Mouse (Mus musculus) kidney, adult 2 months (tissue): ENCODE data around the gene Mab21l2. TPM values are rescaled to one million over a fixed set of nuclear protein-coding genes. Genes with fewer than 3 reads are reported as not detected.

Source experiments
- DNase-seq: peaks from one replicate; pipeline ENCODE4 v3.0.0; 2021
- H3K27ac ChIP-seq: fragments of 200-500 bp; 2 replicates; pipeline ENCODE4 v1.5.1; 2012; ENCODE audit warnings: low read depth, low read length, control low read depth, inconsistent platforms; ENCODE audit not compliant: insufficient read depth
- H3K27me3 ChIP-seq: fragments of 200-500 bp; replicated peaks from 2 replicates; pipeline ENCODE4 v1.6.1; 2012; ENCODE audit warnings: mild to moderate bottlenecking, moderate library complexity, low read length, inconsistent platforms; ENCODE audit not compliant: control insufficient read depth, insufficient read depth
- H3K36me3 ChIP-seq: fragments of 200-500 bp; 2 replicates; pipeline ENCODE4 v1.6.1; 2012; ENCODE audit warnings: mild to moderate bottlenecking, moderate library complexity, low read length, inconsistent platforms; ENCODE audit not compliant: control insufficient read depth, insufficient read depth
- H3K4me1 ChIP-seq: fragments of 200-500 bp; 2 replicates; pipeline ENCODE4 v1.6.1; 2011; ENCODE audit warnings: low read length; ENCODE audit not compliant: control insufficient read depth, insufficient read depth
- H3K4me3 ChIP-seq: fragments of 200-500 bp; 2 replicates; pipeline ENCODE4 v1.5.1; 2011; ENCODE audit warnings: mild to moderate bottlenecking, low read depth, low read length, control low read depth; ENCODE audit not compliant: insufficient read depth
- CTCF ChIP-seq: fragments of 200-500 bp; conservative IDR thresholded peaks from 2 replicates; pipeline ENCODE4 v1.5.1; 2011; ENCODE audit warnings: low read depth, mild to moderate bottlenecking, control low read depth, low read length, moderate library complexity, mixed read lengths; ENCODE audit not compliant: insufficient read depth, insufficient read length
- POLR2A ChIP-seq: fragments of 200-500 bp; IDR thresholded peaks from one replicate; pipeline ENCODE4 v1.6.1; 2011; ENCODE audit warnings: low read depth, low read length, control low read depth
- WGBS: fragments of 180-500 bp; shearing (Covaris S2); methylation state at CpG from one replicate; pipeline ENCODE4 v1.1.7; 2018; 5-methylcytosine and 5-hydroxymethylcytosine counted together
- polyA plus RNA-seq: library from polyadenylated mRNA; depleted of rRNA; stranded (reverse); fragments of >200 nt; gene quantifications from 2 replicates; pipeline ENCODE4 v1.2.3, GENCODE M21; 2012

The Mab21l2 gene
- polyA plus RNA-seq, 1 experiment, result 0.08 TPM

- H3K4me1 ChIP-seq, result no peaks in the 10 kb centered on the region
- no peaks in the 10 kb centered on the region for H3K27me3 ChIP-seq
- 56% methylated on average over 13 of the region's 13 CpGs for WGBS
- H3K4me3 ChIP-seq, result no peak overlapping the region
- no peak overlapping the region for H3K27ac ChIP-seq
- peaks cover 1% of the 10 kb centered on the region for H3K36me3 ChIP-seq
- TF ChIP-seq CTCF, result no peak; the same call in 1 of the 2 replicates
- TF ChIP-seq POLR2A, result no peak
- DNase-seq, result no peak
Observed at GRCm38 (mm10) chr3:86538645-86539554, 9.5 kb downstream of the Mab21l2 start.

- no peak for DNase-seq
- no peaks in the 10 kb centered on the region for H3K27me3 ChIP-seq
- H3K36me3 ChIP-seq, result no peaks in the 10 kb centered on the region
- H3K27ac ChIP-seq, result no peak overlapping the region
- no peak overlapping the region for H3K4me3 ChIP-seq
- TF ChIP-seq POLR2A (no peak), CTCF (no peak)
- no peaks in the 10 kb centered on the region for H3K4me1 ChIP-seq
- WGBS, result 98% methylated on average over 1 of the region's 1 CpGs
Observed at GRCm38 (mm10) chr3:86536751-86537150, 11.7 kb downstream of the Mab21l2 start.

- H3K27me3 ChIP-seq, result no peaks in the 10 kb centered on the region
- H3K4me1 ChIP-seq, result no peaks in the 10 kb centered on the region
- no peak for TF ChIP-seq CTCF
- TF ChIP-seq POLR2A, result no peak
- no peak overlapping the region for H3K27ac ChIP-seq
- H3K4me3 ChIP-seq, result no peak overlapping the region
- H3K36me3 ChIP-seq, result no peaks in the 10 kb centered on the region
- WGBS, result 85% methylated on average over 16 of the region's 16 CpGs
- no peak for DNase-seq
Observed at GRCm38 (mm10) chr3:86531531-86532269, 16.7 kb downstream of the Mab21l2 start.

GRCm38 (mm10) chr3:86522880-86523505 lies 25.4 kb downstream of the Mab21l2 start:
- Histone ChIP-seq H3K4me1 (no peaks in the 10 kb centered on the region), H3K4me3 (no peak overlapping the region), H3K36me3 (no peaks in the 10 kb centered on the region), H3K27ac (no peak overlapping the region), H3K27me3 (no peaks in the 10 kb centered on the region)
- TF ChIP-seq CTCF (no peak), POLR2A (no peak)
- WGBS, result 82% methylated on average over 3 of the region's 3 CpGs
- no peak for DNase-seq

- no peaks in the 10 kb centered on the region for H3K4me1 ChIP-seq
- no peaks in the 10 kb centered on the region for H3K36me3 ChIP-seq
- no peak overlapping the region for H3K27ac ChIP-seq
- no peak for DNase-seq
- H3K4me3 ChIP-seq, result no peak overlapping the region
- 76% methylated on average over 2 of the region's 2 CpGs for WGBS
- TF ChIP-seq CTCF, result no peak
- no peak for TF ChIP-seq POLR2A
- no peaks in the 10 kb centered on the region for H3K27me3 ChIP-seq
Observed at GRCm38 (mm10) chr3:86518506-86519109, 29.8 kb downstream of the Mab21l2 start.

GRCm38 (mm10) chr3:86500586-86500985 lies 47.8 kb downstream of the Mab21l2 start:
- Histone ChIP-seq H3K4me3 (no peak overlapping the region), H3K27ac (no peak overlapping the region), H3K36me3 (no peaks in the 10 kb centered on the region), H3K27me3 (no peaks in the 10 kb centered on the region), H3K4me1 (peaks cover 2% of the 10 kb centered on the region; the same call in 1 of the 2 replicates)
- no peak for TF ChIP-seq POLR2A
- no peak for TF ChIP-seq CTCF
- peak; percentile 69 for DNase-seq
